Mouse (Mus musculus) induced T-regulatory cell, adult 2 months (primary cell): Measurements from ENCODE around the gene Mfap3l.
A peak's percentile ranks its signal among the peaks of the same experiment; 100 is the strongest.
"Not testable (repeated sequence)": the region's sequence is repeated elsewhere in the genome, so short reads cannot be mapped to it uniquely, and the experiment has no call there.

Source experiments
- DNase-seq: peaks from one replicate; pipeline ENCODE4 v3.0.0-alpha.2; 2012; ENCODE audit warnings: low read depth

The Mfap3l gene

GRCm38 (mm10) chr8:60632250-60632932 lies at the start of gene Mfap3l:
TSS of gene Mfap3l (plus strand) at chr8:60632827.
- DNase-seq = peak; percentile 55

- DNase-seq = no peak
Observed at GRCm38 (mm10) chr8:60583369-60583768, 49.3 kb upstream of the Mfap3l start.

GRCm38 (mm10) chr8:60591352-60592105 lies 41.1 kb upstream of the Mfap3l start:
- DNase-seq = not testable (repeated sequence)

- no peak for DNase-seq
Observed at GRCm38 (mm10) chr8:60594761-60595160, 37.9 kb upstream of the Mfap3l start.

GRCm38 (mm10) chr8:60611580-60612111 lies 21.0 kb upstream of the Mfap3l start:
- DNase-seq = no peak

GRCm38 (mm10) chr8:60616928-60617327 lies 15.7 kb upstream of the Mfap3l start:
- peak; percentile 14 for DNase-seq

GRCm38 (mm10) chr8:60621561-60621960 lies 11.1 kb upstream of the Mfap3l start:
- no peak for DNase-seq

GRCm38 (mm10) chr8:60622056-60622455 lies 10.6 kb upstream of the Mfap3l start:
- no peak for DNase-seq

- DNase-seq = no peak
Observed at GRCm38 (mm10) chr8:60623438-60623837, 9.2 kb upstream of the Mfap3l start.

GRCm38 (mm10) chr8:60624722-60625121 lies 7.9 kb upstream of the Mfap3l start:
- no peak for DNase-seq

- no peak for DNase-seq
Observed at GRCm38 (mm10) chr8:60627937-60628336, 4.7 kb upstream of the Mfap3l start.

GRCm38 (mm10) chr8:60629059-60629458 lies 3.6 kb upstream of the Mfap3l start:
- no peak for DNase-seq

GRCm38 (mm10) chr8:60631504-60631934 lies 1.1 kb upstream of the Mfap3l start:
- DNase-seq = peak; percentile 2

- peak; percentile 2 for DNase-seq
Observed at GRCm38 (mm10) chr8:60632933-60633655, 467 bp downstream of the Mfap3l start.

GRCm38 (mm10) chr8:60634921-60635320 lies 2.3 kb downstream of the Mfap3l start:
- DNase-seq = no peak

- no peak for DNase-seq
Observed at GRCm38 (mm10) chr8:60635846-60636245, 3.2 kb downstream of the Mfap3l start.

- DNase-seq = no peak
Observed at GRCm38 (mm10) chr8:60640046-60640445, 7.4 kb downstream of the Mfap3l start.

GRCm38 (mm10) chr8:60643416-60644020 lies 10.9 kb downstream of the Mfap3l start:
- DNase-seq = no peak

- no peak for DNase-seq
Observed at GRCm38 (mm10) chr8:60645164-60645563, 12.5 kb downstream of the Mfap3l start.

GRCm38 (mm10) chr8:60645911-60646310 lies 13.3 kb downstream of the Mfap3l start:
- DNase-seq = no peak

GRCm38 (mm10) chr8:60647291-60647690 lies 14.7 kb downstream of the Mfap3l start:
- no peak for DNase-seq

GRCm38 (mm10) chr8:60649081-60649480 lies 16.5 kb downstream of the Mfap3l start:
- no peak for DNase-seq
